Mouse (Mus musculus) kidney, adult 2 months (tissue): ENCODE results near the gene Gp6.

Experiments
- CTCF ChIP-seq: fragments of 200-500 bp; conservative IDR thresholded peaks from 2 replicates; pipeline ENCODE4 v1.5.1; 2011; ENCODE audit warnings: low read depth, mild to moderate bottlenecking, control low read depth, low read length, moderate library complexity, mixed read lengths; ENCODE audit not compliant: insufficient read depth, insufficient read length
- POLR2A ChIP-seq: fragments of 200-500 bp; IDR thresholded peaks from one replicate; pipeline ENCODE4 v1.6.1; 2011; ENCODE audit warnings: low read depth, low read length, control low read depth

DNA sequence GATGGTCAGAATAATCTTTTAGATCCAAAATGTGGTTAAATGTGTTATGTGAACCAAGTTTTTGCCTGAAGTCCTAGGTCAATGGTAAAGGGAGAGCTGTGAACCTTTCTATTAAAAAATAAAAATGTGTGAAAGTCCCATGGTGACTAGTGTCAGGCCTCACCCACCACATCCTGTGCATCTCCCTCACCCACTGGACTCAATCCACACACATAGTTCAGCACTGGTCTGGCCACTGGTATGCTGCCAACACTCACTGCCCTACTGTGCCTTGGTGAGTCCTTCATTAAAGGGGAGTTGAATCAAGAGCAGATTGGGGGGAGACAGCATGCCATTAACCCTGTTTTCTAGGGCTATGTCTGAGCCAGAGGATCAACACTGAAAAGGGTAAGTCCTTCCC, 60.0 kb downstream of the Gp6 start, which contains the start of gene Ncr1:
- TF ChIP-seq CTCF (no peak), POLR2A (no peak)
